Mouse (Mus musculus): Measurements from ENCODE around the gene Chst15. TPM values are rescaled to one million over a fixed set of nuclear protein-coding genes. Genes with fewer than 3 reads are reported as not detected.
A peak's percentile ranks its signal among the peaks of the same experiment; 100 is the strongest.

Gene Chst15
- polyA plus RNA-seq, 1 experiment from 2014 or later = 2.4 TPM

DNA sequence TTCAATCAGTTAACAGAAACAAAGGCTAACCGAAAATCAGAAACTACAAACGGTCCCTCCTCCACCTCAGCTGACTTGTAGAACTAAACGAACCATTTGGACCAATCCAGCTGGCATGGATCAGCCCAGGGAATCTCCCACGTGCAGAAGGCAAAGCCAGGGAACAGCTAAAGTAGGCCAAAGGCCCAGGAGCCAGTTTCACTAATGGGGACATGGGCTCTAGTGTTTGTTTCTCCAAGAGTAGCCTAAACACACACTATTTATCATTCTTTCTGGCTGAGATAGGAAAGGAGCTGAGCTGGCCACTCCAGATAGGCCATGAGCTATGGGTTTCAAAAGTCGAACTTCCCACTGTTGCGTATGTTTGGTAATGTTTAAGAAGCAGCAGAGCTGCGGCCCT, 58.2 kb downstream of the Chst15 start:
- Histone ChIP-seq H3K4me1 (ENCODE audit: control insufficient read depth, insufficient read depth, low read length) (peaks cover 10% of the 10 kb centered on the region; the same call in 1 of the 2 replicates), H3K4me3 (ENCODE audit: low read depth, low read length) (no peak overlapping the region), H3K9ac (ENCODE audit: low read depth, low read length) (no peak overlapping the region), H3K9me3 (replicated peaks; ENCODE audit: control insufficient read depth, low read length) (no peaks in the 10 kb centered on the region), H3K27me3 (ENCODE audit: control insufficient read depth, insufficient read depth, low read length) (no peaks in the 10 kb centered on the region), H3K36me3 (ENCODE audit: control insufficient read depth, insufficient read depth, low read length) (0 out of 2 replicates have a peak, but pooled peaks cover 2% of the 10 kb centered on the region), H3K4me2 (no peak overlapping the region), H3K27ac (ENCODE audit: low read depth, low read length) (no peak overlapping the region)
- WGBS (ENCODE audit: insufficient replicate concordance) = 36% methylated on average over 7 of the region's 7 CpGs
- no peak for ATAC-seq (replicated peaks; ENCODE audit: insufficient number of reproducible peaks, low FRiP score, low TSS enrichment)

DNA sequence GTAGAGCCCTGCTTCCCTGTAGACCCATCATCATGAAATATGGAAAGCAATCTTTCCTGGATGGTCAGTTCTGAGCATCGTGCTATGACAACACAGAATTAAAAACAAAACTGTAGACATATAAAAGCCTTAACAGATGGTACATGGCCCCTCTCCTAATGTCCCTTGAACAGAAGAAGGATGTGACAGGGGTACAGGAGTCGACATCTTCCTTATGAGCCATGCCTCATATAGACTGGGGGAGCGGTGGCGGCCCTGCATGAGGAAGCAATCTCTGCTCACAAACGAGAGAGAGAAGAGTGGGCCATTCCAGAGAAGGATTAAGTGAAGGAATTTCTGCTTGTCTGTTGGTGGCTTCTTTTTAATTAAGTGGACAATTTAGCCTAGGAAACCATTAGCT, 58.8 kb downstream of the Chst15 start:
- Histone ChIP-seq H3K4me3 (ENCODE audit: low read depth, low read length) (no peak overlapping the region), H3K4me2 (no peak overlapping the region), H3K27me3 (ENCODE audit: control insufficient read depth, insufficient read depth, low read length) (no peaks in the 10 kb centered on the region), H3K4me1 (ENCODE audit: control insufficient read depth, insufficient read depth, low read length) (peaks cover 7% of the 10 kb centered on the region; the same call in 1 of the 2 replicates), H3K36me3 (ENCODE audit: control insufficient read depth, insufficient read depth, low read length) (0 out of 2 replicates have a peak, but pooled peaks cover 2% of the 10 kb centered on the region), H3K9me3 (replicated peaks; ENCODE audit: control insufficient read depth, low read length) (no peaks in the 10 kb centered on the region), H3K9ac (ENCODE audit: low read depth, low read length) (no peak overlapping the region), H3K27ac (ENCODE audit: low read depth, low read length) (no peak overlapping the region)
- 71% methylated on average over 5 of the region's 5 CpGs for WGBS (ENCODE audit: insufficient replicate concordance)
- no peak for ATAC-seq (replicated peaks; ENCODE audit: insufficient number of reproducible peaks, low FRiP score, low TSS enrichment)

DNA sequence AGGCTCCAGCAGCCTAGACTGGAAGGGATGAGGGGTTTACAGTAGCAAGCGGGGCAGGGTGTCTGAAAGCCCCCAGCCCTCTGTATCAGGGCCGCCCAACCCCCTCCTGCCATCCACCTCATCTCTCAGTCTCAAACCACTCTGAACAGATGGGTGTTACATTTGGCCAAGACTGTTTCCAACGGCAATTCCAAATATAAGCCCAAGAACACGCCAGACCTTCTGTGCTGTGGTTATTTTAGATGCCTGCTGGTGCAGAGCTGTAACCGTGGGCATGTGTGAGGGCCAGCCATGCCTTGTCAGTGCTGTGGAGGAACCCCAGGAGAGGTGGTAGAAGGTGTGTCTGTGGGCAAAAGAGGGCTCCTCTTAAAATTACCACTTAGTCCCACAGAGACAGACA, 63.5 kb downstream of the Chst15 start:
- H3K4me3 ChIP-seq (ENCODE audit: low read depth, low read length) = no peak overlapping the region
- ATAC-seq (replicated peaks; ENCODE audit: insufficient number of reproducible peaks, low FRiP score, low TSS enrichment) = no peak
- H3K9ac ChIP-seq (ENCODE audit: low read depth, low read length) = no peak overlapping the region
- no peaks in the 10 kb centered on the region for H3K27me3 ChIP-seq (ENCODE audit: control insufficient read depth, insufficient read depth, low read length)
- WGBS (ENCODE audit: insufficient replicate concordance) = 81% methylated on average over 5 of the region's 5 CpGs
- no peaks in the 10 kb centered on the region for H3K36me3 ChIP-seq (ENCODE audit: control insufficient read depth, insufficient read depth, low read length)
- no peaks in the 10 kb centered on the region for H3K4me1 ChIP-seq (ENCODE audit: control insufficient read depth, insufficient read depth, low read length)
- H3K9me3 ChIP-seq (replicated peaks; ENCODE audit: control insufficient read depth, low read length) = no peaks in the 10 kb centered on the region
- H3K4me2 ChIP-seq = no peak overlapping the region
- H3K27ac ChIP-seq (ENCODE audit: low read depth, low read length) = no peak overlapping the region

DNA sequence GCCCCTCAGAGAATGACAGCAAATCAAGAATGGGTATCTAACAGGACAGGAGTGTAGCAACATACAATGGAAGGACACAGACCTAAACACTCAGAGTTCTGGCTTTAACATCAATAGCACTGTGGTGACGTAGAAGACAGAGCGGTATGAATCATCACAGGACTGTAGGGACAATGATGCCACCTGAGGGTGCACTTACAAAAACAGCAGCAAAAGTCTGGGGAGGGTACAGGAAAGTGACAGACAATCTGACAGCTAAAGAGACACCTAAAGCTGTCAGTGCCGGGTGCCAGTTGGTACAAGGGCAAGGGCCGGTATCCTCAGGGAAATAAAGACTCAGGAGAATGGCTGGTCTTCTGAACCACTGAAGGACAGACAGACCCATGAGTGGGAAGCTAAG, 64.0 kb downstream of the Chst15 start:
- Histone ChIP-seq H3K4me2 (no peak overlapping the region), H3K9me3 (replicated peaks; ENCODE audit: control insufficient read depth, low read length) (no peaks in the 10 kb centered on the region), H3K27me3 (ENCODE audit: control insufficient read depth, insufficient read depth, low read length) (no peaks in the 10 kb centered on the region), H3K4me1 (ENCODE audit: control insufficient read depth, insufficient read depth, low read length) (no peaks in the 10 kb centered on the region), H3K9ac (ENCODE audit: low read depth, low read length) (no peak overlapping the region), H3K27ac (ENCODE audit: low read depth, low read length) (no peak overlapping the region), H3K36me3 (ENCODE audit: control insufficient read depth, insufficient read depth, low read length) (no peaks in the 10 kb centered on the region), H3K4me3 (ENCODE audit: low read depth, low read length) (no peak overlapping the region)
- ATAC-seq (replicated peaks; ENCODE audit: insufficient number of reproducible peaks, low FRiP score, low TSS enrichment) = no peak
- 86% methylated on average over 4 of the region's 4 CpGs for WGBS (ENCODE audit: insufficient replicate concordance)

DNA sequence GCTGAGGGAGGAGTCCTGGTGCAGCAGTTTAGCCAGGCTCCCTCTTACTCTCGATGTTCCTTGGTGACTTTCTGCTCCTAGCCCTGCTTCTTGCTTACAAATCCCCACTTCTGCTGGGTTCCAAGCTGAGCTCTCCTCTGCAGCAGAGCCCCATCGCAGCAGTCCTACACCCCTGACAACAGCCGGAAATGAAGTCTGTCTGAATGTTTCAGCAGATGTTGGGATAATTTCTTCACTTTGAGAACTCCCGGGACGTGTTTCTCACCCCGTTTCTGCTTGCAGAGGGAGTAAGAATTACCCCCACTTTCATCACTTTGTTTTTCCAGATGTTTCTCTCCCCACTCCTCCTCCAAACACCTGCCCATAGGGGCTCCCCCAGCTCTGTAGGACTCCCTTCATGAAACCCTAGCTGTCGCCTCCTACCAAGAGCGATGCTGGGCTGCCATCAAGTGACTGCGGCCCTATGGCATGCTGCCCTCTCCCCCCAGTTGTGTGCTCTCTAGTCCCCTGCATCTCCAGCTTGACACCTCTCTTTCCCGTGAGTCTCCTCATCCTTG, 67.4 kb downstream of the Chst15 start:
- 43% methylated on average over 10 of the region's 10 CpGs for WGBS (ENCODE audit: insufficient replicate concordance)
- ATAC-seq (replicated peaks; ENCODE audit: insufficient number of reproducible peaks, low FRiP score, low TSS enrichment) = no peak
- Histone ChIP-seq H3K27me3 (ENCODE audit: control insufficient read depth, insufficient read depth, low read length) (no peaks in the 10 kb centered on the region), H3K9ac (ENCODE audit: low read depth, low read length) (no peak overlapping the region), H3K4me3 (ENCODE audit: low read depth, low read length) (no peak overlapping the region), H3K27ac (ENCODE audit: low read depth, low read length) (no peak overlapping the region), H3K9me3 (replicated peaks; ENCODE audit: control insufficient read depth, low read length) (no peaks in the 10 kb centered on the region), H3K4me2 (no peak overlapping the region), H3K4me1 (ENCODE audit: control insufficient read depth, insufficient read depth, low read length) (peaks cover 2% of the 10 kb centered on the region; the same call in 1 of the 2 replicates), H3K36me3 (ENCODE audit: control insufficient read depth, insufficient read depth, low read length) (no peaks in the 10 kb centered on the region)

- Histone ChIP-seq H3K4me3 (ENCODE audit: low read depth, low read length) (no peak overlapping the region), H3K27ac (ENCODE audit: low read depth, low read length) (no peak overlapping the region), H3K36me3 (ENCODE audit: control insufficient read depth, insufficient read depth, low read length) (no peaks in the 10 kb centered on the region), H3K9ac (ENCODE audit: low read depth, low read length) (no peak overlapping the region), H3K27me3 (ENCODE audit: control insufficient read depth, insufficient read depth, low read length) (no peaks in the 10 kb centered on the region), H3K9me3 (replicated peaks; ENCODE audit: control insufficient read depth, low read length) (no peaks in the 10 kb centered on the region), H3K4me1 (ENCODE audit: control insufficient read depth, insufficient read depth, low read length) (peaks cover 2% of the 10 kb centered on the region; the same call in 1 of the 2 replicates), H3K4me2 (no peak overlapping the region)
- 0 out of 2 replicates have a peak, but pooled peaks have one; percentile 33 for ATAC-seq (replicated peaks; ENCODE audit: insufficient number of reproducible peaks, low FRiP score, low TSS enrichment)
- WGBS (ENCODE audit: insufficient replicate concordance) = 33% methylated on average over 11 of the region's 11 CpGs
Measured at GRCm38 (mm10) chr7:132247567-132247966, 69.5 kb downstream of the Chst15 start.

DNA sequence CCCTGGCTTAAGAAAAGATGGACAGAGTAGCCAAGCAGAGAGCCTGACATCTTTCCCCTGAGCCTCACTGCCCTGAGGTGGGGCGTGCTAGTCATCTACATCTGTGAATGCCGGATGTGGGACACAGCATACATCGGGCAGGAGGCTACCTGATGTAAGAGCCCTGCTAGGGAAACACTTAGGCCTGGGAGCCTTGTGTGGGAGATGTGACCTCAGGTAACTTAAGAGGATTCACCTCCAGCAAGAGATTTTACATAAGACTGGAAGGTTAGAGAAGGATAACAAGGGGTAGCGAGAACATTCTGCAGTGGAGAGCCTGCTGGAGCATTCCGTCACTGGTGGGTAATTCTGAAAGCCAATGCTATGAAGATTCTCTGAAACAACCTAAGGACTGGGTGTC, 69.9 kb downstream of the Chst15 start:
- Histone ChIP-seq H3K27ac (ENCODE audit: low read depth, low read length) (no peak overlapping the region), H3K36me3 (ENCODE audit: control insufficient read depth, insufficient read depth, low read length) (no peaks in the 10 kb centered on the region), H3K4me2 (no peak overlapping the region), H3K9me3 (replicated peaks; ENCODE audit: control insufficient read depth, low read length) (no peaks in the 10 kb centered on the region), H3K4me3 (ENCODE audit: low read depth, low read length) (no peak overlapping the region), H3K4me1 (ENCODE audit: control insufficient read depth, insufficient read depth, low read length) (peaks cover 2% of the 10 kb centered on the region; the same call in 1 of the 2 replicates), H3K27me3 (ENCODE audit: control insufficient read depth, insufficient read depth, low read length) (no peaks in the 10 kb centered on the region), H3K9ac (ENCODE audit: low read depth, low read length) (no peak overlapping the region)
- WGBS (ENCODE audit: insufficient replicate concordance) = 75% methylated on average over 5 of the region's 5 CpGs
- no peak for ATAC-seq (replicated peaks; ENCODE audit: insufficient number of reproducible peaks, low FRiP score, low TSS enrichment)

DNA sequence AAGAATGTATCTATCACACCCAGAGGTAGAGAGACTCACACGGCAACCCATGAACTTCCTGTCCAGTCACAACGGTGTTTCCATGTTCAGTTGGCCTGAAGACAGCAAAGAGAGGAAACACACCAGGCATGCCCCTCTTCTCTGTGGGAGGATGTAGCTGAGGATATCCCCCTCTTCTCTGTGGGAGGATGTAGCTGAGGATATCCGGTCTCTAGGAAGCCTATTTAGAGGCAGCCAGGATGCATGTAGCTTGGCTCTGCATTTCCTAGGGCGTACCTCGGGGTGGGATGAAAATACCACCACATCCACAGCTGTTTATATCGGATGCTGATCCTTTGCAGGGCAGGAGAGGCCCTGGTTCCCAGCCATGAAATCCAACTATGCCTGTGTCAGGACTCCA, 71.3 kb downstream of the Chst15 start:
- Histone ChIP-seq H3K4me3 (ENCODE audit: low read depth, low read length) (no peak overlapping the region), H3K4me1 (ENCODE audit: control insufficient read depth, insufficient read depth, low read length) (peaks cover 2% of the 10 kb centered on the region; the same call in 1 of the 2 replicates), H3K9ac (ENCODE audit: low read depth, low read length) (no peak overlapping the region), H3K27me3 (ENCODE audit: control insufficient read depth, insufficient read depth, low read length) (no peaks in the 10 kb centered on the region), H3K4me2 (no peak overlapping the region), H3K27ac (ENCODE audit: low read depth, low read length) (no peak overlapping the region), H3K36me3 (ENCODE audit: control insufficient read depth, insufficient read depth, low read length) (no peaks in the 10 kb centered on the region), H3K9me3 (replicated peaks; ENCODE audit: control insufficient read depth, low read length) (no peaks in the 10 kb centered on the region)
- 82% methylated on average over 6 of the region's 6 CpGs for WGBS (ENCODE audit: insufficient replicate concordance)
- no peak for ATAC-seq (replicated peaks; ENCODE audit: insufficient number of reproducible peaks, low FRiP score, low TSS enrichment)

DNA sequence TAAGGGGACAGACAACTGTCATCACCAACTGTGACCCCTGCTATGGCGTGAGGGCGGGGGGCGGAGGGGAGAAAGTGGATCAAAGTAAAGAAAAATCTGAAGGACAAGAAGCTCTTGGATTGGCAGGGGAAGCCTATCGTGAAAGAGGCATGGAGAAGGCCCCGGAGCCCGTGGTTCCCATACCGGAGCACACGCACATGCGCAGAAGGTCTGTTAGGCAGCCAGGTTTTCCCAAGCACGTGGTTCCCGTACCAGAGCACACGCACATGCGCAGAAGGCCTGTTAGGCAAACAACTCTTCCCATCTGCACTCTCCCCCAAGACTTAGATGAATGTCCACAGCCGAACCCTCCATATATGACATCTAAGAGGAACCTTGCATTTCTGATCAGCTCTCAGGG, 72.4 kb downstream of the Chst15 start:
- Histone ChIP-seq H3K36me3 (ENCODE audit: control insufficient read depth, insufficient read depth, low read length) (no peaks in the 10 kb centered on the region), H3K4me3 (ENCODE audit: low read depth, low read length) (no peak overlapping the region), H3K9me3 (replicated peaks; ENCODE audit: control insufficient read depth, low read length) (no peaks in the 10 kb centered on the region), H3K4me1 (ENCODE audit: control insufficient read depth, insufficient read depth, low read length) (peaks cover 2% of the 10 kb centered on the region; the same call in 1 of the 2 replicates), H3K27me3 (ENCODE audit: control insufficient read depth, insufficient read depth, low read length) (no peaks in the 10 kb centered on the region), H3K9ac (ENCODE audit: low read depth, low read length) (no peak overlapping the region), H3K4me2 (no peak overlapping the region), H3K27ac (ENCODE audit: low read depth, low read length) (no peak overlapping the region)
- no peak for ATAC-seq (replicated peaks; ENCODE audit: insufficient number of reproducible peaks, low FRiP score, low TSS enrichment)
- 70% methylated on average over 14 of the region's 14 CpGs for WGBS (ENCODE audit: insufficient replicate concordance)
